Mouse (Mus musculus) left cerebral cortex, adult 11 months (tissue): ENCODE data around the gene H2-Ab1.
"Not testable (repeated sequence)": the region's sequence is repeated elsewhere in the genome, so short reads cannot be mapped to it uniquely, and the experiment has no call there.

Experiments
- DNase-seq: peaks from one replicate; pipeline ENCODE4 v3.0.0; 2022; ENCODE audit warnings: low spot score

The H2-Ab1 gene

GRCm38 (mm10) chr17:34309225-34309624, 51.7 kb downstream of the H2-Ab1 start:
- DNase-seq = no peak

GRCm38 (mm10) chr17:34309683-34310385, 52.3 kb downstream of the H2-Ab1 start:
- DNase-seq = peak; percentile 51

GRCm38 (mm10) chr17:34310526-34310925, 53.0 kb downstream of the H2-Ab1 start:
- not testable (repeated sequence) for DNase-seq

GRCm38 (mm10) chr17:34312185-34312584, 54.7 kb downstream of the H2-Ab1 start:
- no peak for DNase-seq

- DNase-seq = peak; percentile 57
These were observed 55.9 kb downstream of the H2-Ab1 start for GRCm38 (mm10) chr17:34313393-34313792.

GRCm38 (mm10) chr17:34314286-34314685, 56.8 kb downstream of the H2-Ab1 start:
- DNase-seq = no peak

GRCm38 (mm10) chr17:34315512-34315911, 58.0 kb downstream of the H2-Ab1 start:
- DNase-seq = no peak

GRCm38 (mm10) chr17:34316697-34317096, 59.2 kb downstream of the H2-Ab1 start:
- DNase-seq = no peak

GRCm38 (mm10) chr17:34317275-34317674, 59.8 kb downstream of the H2-Ab1 start:
- no peak for DNase-seq
